Mouse (Mus musculus): ENCODE measurements around the gene Mrm3. TPM values are rescaled to one million over a fixed set of nuclear protein-coding genes. Genes with fewer than 3 reads are reported as not detected.

Mrm3 gene
- polyA plus RNA-seq, 1 experiment from 2014 or later = 29.6 TPM

GRCm38 (mm10) chr11:76255431-76256001, 12.0 kb downstream of the Mrm3 start:
- no peak for ATAC-seq
- Histone ChIP-seq H3K9me3 (no peaks in the 10 kb centered on the region), H3K27me3 (replicated peaks) (no peaks in the 10 kb centered on the region), H3K9ac (no peak overlapping the region), H3K36me3 (peaks cover 9% of the 10 kb centered on the region), H3K4me2 (replicated peaks) (no peak overlapping the region), H3K4me3 (replicated peaks) (no peak overlapping the region), H3K27ac (no peak overlapping the region), H3K4me1 (replicated peaks) (no peaks in the 10 kb centered on the region)
- WGBS = 72% methylated on average over 4 of the region's 4 CpGs

GRCm38 (mm10) chr11:76256129-76256528, 12.6 kb downstream of the Mrm3 start:
- Histone ChIP-seq H3K4me3 (replicated peaks) (no peak overlapping the region), H3K36me3 (peaks cover 5% of the 10 kb centered on the region; the same call in 1 of the 2 replicates), H3K27ac (no peak overlapping the region), H3K9ac (no peak overlapping the region), H3K4me1 (replicated peaks) (0 out of 2 replicates have a peak, but pooled peaks cover 2% of the 10 kb centered on the region), H3K4me2 (replicated peaks) (no peak overlapping the region), H3K9me3 (no peaks in the 10 kb centered on the region), H3K27me3 (replicated peaks) (no peaks in the 10 kb centered on the region)
- WGBS = 38% methylated on average over 5 of the region's 5 CpGs
- no peak for ATAC-seq

GRCm38 (mm10) chr11:76257386-76257785, 13.9 kb downstream of the Mrm3 start:
- no peaks in the 10 kb centered on the region for H3K9me3 ChIP-seq
- no peak overlapping the region for H3K4me2 ChIP-seq (replicated peaks)
- H3K36me3 ChIP-seq = peaks cover 6% of the 10 kb centered on the region; the same call in 1 of the 2 replicates
- 79% methylated on average over 4 of the region's 4 CpGs for WGBS
- ATAC-seq = no peak
- no peak overlapping the region for H3K9ac ChIP-seq
- H3K27ac ChIP-seq = no peak overlapping the region
- 0 out of 2 replicates have a peak, but pooled peaks cover 2% of the 10 kb centered on the region for H3K4me1 ChIP-seq (replicated peaks)
- H3K27me3 ChIP-seq (replicated peaks) = no peaks in the 10 kb centered on the region
- H3K4me3 ChIP-seq (replicated peaks) = no peak overlapping the region

GRCm38 (mm10) chr11:76258511-76258910, 15.0 kb downstream of the Mrm3 start:
- Histone ChIP-seq H3K4me3 (replicated peaks) (no peak overlapping the region), H3K36me3 (peaks cover 6% of the 10 kb centered on the region; the same call in 1 of the 2 replicates), H3K27ac (no peak overlapping the region), H3K27me3 (replicated peaks) (no peaks in the 10 kb centered on the region), H3K4me2 (replicated peaks) (no peak overlapping the region), H3K4me1 (replicated peaks) (0 out of 2 replicates have a peak, but pooled peaks cover 2% of the 10 kb centered on the region), H3K9ac (no peak overlapping the region), H3K9me3 (no peaks in the 10 kb centered on the region)
- ATAC-seq = no peak
- WGBS = 79% methylated on average over 6 of the region's 6 CpGs

- no peak for ATAC-seq
Observed at GRCm38 (mm10) chr11:76260208-76261050, 16.9 kb downstream of the Mrm3 start.

GRCm38 (mm10) chr11:76261224-76261623, 17.7 kb downstream of the Mrm3 start:
- Histone ChIP-seq H3K36me3 (0 out of 2 replicates have a peak, but pooled peaks cover 4% of the 10 kb centered on the region), H3K4me1 (replicated peaks) (0 out of 2 replicates have a peak, but pooled peaks cover 2% of the 10 kb centered on the region), H3K4me3 (replicated peaks) (no peak overlapping the region), H3K27me3 (replicated peaks) (no peaks in the 10 kb centered on the region), H3K4me2 (replicated peaks) (no peak overlapping the region), H3K9me3 (no peaks in the 10 kb centered on the region), H3K27ac (no peak overlapping the region), H3K9ac (no peak overlapping the region)
- ATAC-seq = no peak
- WGBS = 77% methylated on average over 12 of the region's 12 CpGs

More at GRCm38 (mm10) chr11:76260208-76261050, 16.9 kb downstream of the Mrm3 start:
- Histone ChIP-seq H3K27me3 (replicated peaks) (no peaks in the 10 kb centered on the region), H3K4me3 (replicated peaks) (no peak overlapping the region), H3K4me1 (replicated peaks) (0 out of 2 replicates have a peak, but pooled peaks cover 2% of the 10 kb centered on the region), H3K27ac (no peak overlapping the region), H3K9me3 (no peaks in the 10 kb centered on the region), H3K9ac (no peak overlapping the region), H3K4me2 (replicated peaks) (no peak overlapping the region), H3K36me3 (0 out of 2 replicates have a peak, but pooled peaks cover 4% of the 10 kb centered on the region)
- 70% methylated on average over 10 of the region's 10 CpGs for WGBS

- Histone ChIP-seq H3K27me3 (replicated peaks) (no peaks in the 10 kb centered on the region), H3K4me1 (replicated peaks) (0 out of 2 replicates have a peak, but pooled peaks cover 2% of the 10 kb centered on the region), H3K9ac (no peak overlapping the region), H3K4me2 (replicated peaks) (no peak overlapping the region), H3K27ac (no peak overlapping the region), H3K36me3 (0 out of 2 replicates have a peak, but pooled peaks cover 4% of the 10 kb centered on the region), H3K4me3 (replicated peaks) (no peak overlapping the region), H3K9me3 (no peaks in the 10 kb centered on the region)
- ATAC-seq = 0 out of 2 replicates have a peak, but pooled peaks have one; percentile 17
- 32% methylated on average over 19 of the region's 19 CpGs for WGBS
Observed at GRCm38 (mm10) chr11:76262611-76263351, 19.3 kb downstream of the Mrm3 start.

- no peak for ATAC-seq
- WGBS = 60% methylated on average over 7 of the region's 7 CpGs
- Histone ChIP-seq H3K27ac (0 out of 2 replicates have a peak overlapping the region, but pooled peaks have one; percentile 4), H3K27me3 (replicated peaks) (no peaks in the 10 kb centered on the region), H3K4me1 (replicated peaks) (0 out of 2 replicates have a peak, but pooled peaks cover 4% of the 10 kb centered on the region), H3K9ac (no peak overlapping the region), H3K4me3 (replicated peaks) (no peak overlapping the region), H3K4me2 (replicated peaks) (no peak overlapping the region), H3K9me3 (no peaks in the 10 kb centered on the region), H3K36me3 (no peaks in the 10 kb centered on the region)
Observed at GRCm38 (mm10) chr11:76267550-76267949, 24.0 kb downstream of the Mrm3 start.

GRCm38 (mm10) chr11:76268001-76268459, 24.5 kb downstream of the Mrm3 start:
- Histone ChIP-seq H3K9me3 (no peaks in the 10 kb centered on the region), H3K4me1 (replicated peaks) (0 out of 2 replicates have a peak, but pooled peaks cover 4% of the 10 kb centered on the region), H3K36me3 (no peaks in the 10 kb centered on the region), H3K4me3 (replicated peaks) (no peak overlapping the region), H3K27me3 (replicated peaks) (no peaks in the 10 kb centered on the region), H3K9ac (no peak overlapping the region), H3K4me2 (replicated peaks) (no peak overlapping the region), H3K27ac (0 out of 2 replicates have a peak overlapping the region, but pooled peaks have one; percentile 4)
- no peak for ATAC-seq
- 72% methylated on average over 5 of the region's 5 CpGs for WGBS

GRCm38 (mm10) chr11:76268521-76269065, 25.1 kb downstream of the Mrm3 start:
- H3K27ac ChIP-seq = no peak overlapping the region
- H3K9me3 ChIP-seq = no peaks in the 10 kb centered on the region
- H3K4me1 ChIP-seq (replicated peaks) = 0 out of 2 replicates have a peak, but pooled peaks cover 4% of the 10 kb centered on the region
- no peak overlapping the region for H3K4me3 ChIP-seq (replicated peaks)
- no peak overlapping the region for H3K9ac ChIP-seq
- no peak for ATAC-seq
- WGBS = 75% methylated on average over 6 of the region's 6 CpGs
- no peak overlapping the region for H3K4me2 ChIP-seq (replicated peaks)
- no peaks in the 10 kb centered on the region for H3K27me3 ChIP-seq (replicated peaks)
- H3K36me3 ChIP-seq = no peaks in the 10 kb centered on the region

- no peak overlapping the region for H3K9ac ChIP-seq
- H3K4me3 ChIP-seq (replicated peaks) = no peak overlapping the region
- 0 out of 2 replicates have a peak, but pooled peaks cover 4% of the 10 kb centered on the region for H3K4me1 ChIP-seq (replicated peaks)
- H3K27me3 ChIP-seq (replicated peaks) = no peaks in the 10 kb centered on the region
- ATAC-seq = no peak
- no peak overlapping the region for H3K4me2 ChIP-seq (replicated peaks)
- no peaks in the 10 kb centered on the region for H3K36me3 ChIP-seq
- WGBS = 83% methylated on average over 4 of the region's 4 CpGs
- no peak overlapping the region for H3K27ac ChIP-seq
- no peaks in the 10 kb centered on the region for H3K9me3 ChIP-seq
Observed at GRCm38 (mm10) chr11:76272440-76272839, 28.9 kb downstream of the Mrm3 start.
